Mouse (Mus musculus) CH12.LX (cell line): Measurements from ENCODE around the gene Pdlim3. TPM values are rescaled to one million over a fixed set of nuclear protein-coding genes. Genes with fewer than 3 reads are reported as not detected.

Experiments
- DNase-seq: peaks from one replicate; pipeline ENCODE4 v3.0.0-alpha.2; 2013; ENCODE audit errors: extremely low read depth
- H3K27ac ChIP-seq: 2 replicates; pipeline ENCODE4 v1.5.1; 2012; ENCODE audit warnings: low read depth, mild to moderate bottlenecking, control low read depth, moderate library complexity; ENCODE audit not compliant: insufficient read depth
- H3K27me3 ChIP-seq: replicated peaks from 2 replicates; pipeline ENCODE3; 2012; ENCODE audit warnings: inconsistent platforms
- H3K36me3 ChIP-seq, 2 experiments: replicated peaks in 1 of 2; 2 replicates each; pipeline versions ENCODE3 to v1.6.1; 2012; ENCODE audit warnings: inconsistent platforms in 1 of 2, low read length in 1 of 2, mild to moderate bottlenecking in 1 of 2, mixed read lengths in 1 of 2, moderate library complexity in 1 of 2; ENCODE audit not compliant: control insufficient read depth in 1 of 2, insufficient read depth in 1 of 2
- H3K4me1 ChIP-seq, 2 experiments: 2 replicates each; pipeline ENCODE4 v1.6.1; 2012; ENCODE audit warnings: inconsistent platforms in 1 of 2, moderate library complexity in 1 of 2; ENCODE audit not compliant: insufficient read depth in 2 of 2, control insufficient read depth in 1 of 2
- H3K4me2 ChIP-seq: 2 replicates; pipeline ENCODE4 v1.6.1; 2012; ENCODE audit warnings: low read depth, mild to moderate bottlenecking, control low read depth; ENCODE audit not compliant: poor library complexity, insufficient read depth, severe bottlenecking
- H3K4me3 ChIP-seq, 3 experiments: fragments of 150-350 bp in 1 of 3; sonication (generic) in 1 of 3; replicated peaks in 1 of 3; 2 replicates each; pipeline versions ENCODE3 to v1.5.1; 2011 to 2012; ENCODE audit warnings: low read depth in 2 of 3, low read length in 2 of 3, mild to moderate bottlenecking in 2 of 3, moderate library complexity in 2 of 3, control low read depth in 1 of 3, improper control_type of control experiment in 1 of 3, inconsistent platforms in 1 of 3, mixed read lengths in 1 of 3; ENCODE audit not compliant: poor library complexity in 1 of 3
- H3K79me2 ChIP-seq: replicated peaks from 2 replicates; pipeline ENCODE4 v1.6.1; 2012; ENCODE audit warnings: mild to moderate bottlenecking, moderate library complexity; ENCODE audit not compliant: control insufficient read depth, poor library complexity, insufficient read depth, severe bottlenecking; ENCODE audit errors: extremely low read depth
- H3K9ac ChIP-seq: 2 replicates; pipeline ENCODE4 v1.6.1; 2012; ENCODE audit warnings: low read depth, mild to moderate bottlenecking, control low read depth, moderate library complexity; ENCODE audit not compliant: insufficient read depth
- H3K9me3 ChIP-seq: replicated peaks from 2 replicates; pipeline ENCODE3; 2012; ENCODE audit warnings: low read length, inconsistent platforms, mixed read lengths
- BHLHE40 ChIP-seq: IDR thresholded peaks from 2 replicates; pipeline ENCODE4 v1.6.1; 2011; ENCODE audit warnings: mild to moderate bottlenecking, low read depth, low read length, improper control_type of control experiment
- CHD2 ChIP-seq: IDR thresholded peaks from 2 replicates; pipeline ENCODE4 v1.6.1; 2011; ENCODE audit warnings: low read length, improper control_type of control experiment
- ELF1 ChIP-seq: IDR thresholded peaks from 2 replicates; pipeline ENCODE4 v1.6.1; 2014; ENCODE audit warnings: low read depth, mild to moderate bottlenecking, inconsistent platforms, low read length, improper control_type of control experiment
- EP300 ChIP-seq: IDR thresholded peaks from 2 replicates; pipeline ENCODE4 v1.6.1; 2011; ENCODE audit warnings: low read length, improper control_type of control experiment
- ETS1 ChIP-seq: conservative IDR thresholded peaks from 2 replicates; pipeline ENCODE4 v1.6.1; 2012; ENCODE audit warnings: low read depth, mild to moderate bottlenecking, inconsistent platforms, low read length, improper control_type of control experiment, moderate library complexity
- GABPA ChIP-seq: IDR thresholded peaks from 2 replicates; pipeline ENCODE4 v1.6.1; 2012; ENCODE audit warnings: low read depth, low read length, improper control_type of control experiment, inconsistent platforms; ENCODE audit not compliant: insufficient replicate concordance
- HCFC1 ChIP-seq: IDR thresholded peaks from 2 replicates; pipeline ENCODE4 v1.6.1; 2012; ENCODE audit warnings: low read depth, mild to moderate bottlenecking, inconsistent platforms, low read length, improper control_type of control experiment
- IRF4 ChIP-seq: IDR thresholded peaks from 2 replicates; pipeline ENCODE4 v1.6.1; 2014; ENCODE audit warnings: low read depth, mild to moderate bottlenecking, inconsistent platforms, low read length, improper control_type of control experiment
- JUND ChIP-seq: conservative IDR thresholded peaks from 2 replicates; pipeline ENCODE4 v1.6.1; 2011; ENCODE audit warnings: low read depth, low read length, improper control_type of control experiment
- KAT2A ChIP-seq: IDR thresholded peaks from 2 replicates; pipeline ENCODE4 v1.6.1; 2012; ENCODE audit warnings: low read length, improper control_type of control experiment, inconsistent platforms; ENCODE audit not compliant: insufficient replicate concordance
- MAFK ChIP-seq: IDR thresholded peaks from 2 replicates; pipeline ENCODE4 v1.6.1; 2011; ENCODE audit warnings: low read length, improper control_type of control experiment; ENCODE audit not compliant: insufficient replicate concordance
- MAX ChIP-seq: IDR thresholded peaks from 2 replicates; pipeline ENCODE4 v1.6.1; 2011; ENCODE audit warnings: low read length, improper control_type of control experiment
- MAZ ChIP-seq: IDR thresholded peaks from 2 replicates; pipeline ENCODE4 v1.6.1; 2012; ENCODE audit warnings: low read depth, mild to moderate bottlenecking, inconsistent platforms, low read length, improper control_type of control experiment, moderate library complexity
- MXI1 ChIP-seq: IDR thresholded peaks from 2 replicates; pipeline ENCODE4 v1.6.1; 2011; ENCODE audit warnings: mild to moderate bottlenecking, low read depth, low read length, improper control_type of control experiment
- MYC ChIP-seq: IDR thresholded peaks from 2 replicates; pipeline ENCODE4 v1.6.1; 2011; ENCODE audit warnings: low read depth, mild to moderate bottlenecking, improper control_type of control experiment, low read length
- NELFE ChIP-seq: IDR thresholded peaks from 2 replicates; pipeline ENCODE4 v1.6.1; 2011; ENCODE audit warnings: low read depth, low read length, improper control_type of control experiment
- NRF1 ChIP-seq: IDR thresholded peaks from 2 replicates; pipeline ENCODE4 v1.6.1; 2014; ENCODE audit warnings: low read depth, mild to moderate bottlenecking, inconsistent platforms, low read length, improper control_type of control experiment, moderate library complexity
- POLR2A ChIP-seq: IDR thresholded peaks from 2 replicates; pipeline ENCODE4 v1.6.1; 2011; ENCODE audit warnings: low read depth, mild to moderate bottlenecking, improper control_type of control experiment, low read length
- POLR2AphosphoS2 ChIP-seq: IDR thresholded peaks from 2 replicates; pipeline ENCODE4 v1.6.1; 2011; ENCODE audit warnings: low read depth, low read length, improper control_type of control experiment
- SIN3A ChIP-seq: IDR thresholded peaks from 2 replicates; pipeline ENCODE4 v1.6.1; 2012; ENCODE audit warnings: low read length, improper control_type of control experiment, inconsistent platforms
- SMC3 ChIP-seq: IDR thresholded peaks from 2 replicates; pipeline ENCODE4 v1.6.1; 2011; ENCODE audit warnings: low read depth, low read length, improper control_type of control experiment
- TBP ChIP-seq: conservative IDR thresholded peaks from 2 replicates; pipeline ENCODE4 v1.6.1; 2011; ENCODE audit warnings: low read depth, low read length, improper control_type of control experiment
- UBTF ChIP-seq: IDR thresholded peaks from 2 replicates; pipeline ENCODE4 v1.6.1; 2012; ENCODE audit warnings: low read depth, mild to moderate bottlenecking, inconsistent platforms, low read length, improper control_type of control experiment, moderate library complexity
- USF2 ChIP-seq: conservative IDR thresholded peaks from 2 replicates; pipeline ENCODE4 v1.6.1; 2011; ENCODE audit warnings: low read depth, low read length, improper control_type of control experiment
- ZC3H11A ChIP-seq: IDR thresholded peaks from 2 replicates; pipeline ENCODE4 v1.6.1; 2012; ENCODE audit warnings: low read depth, mild to moderate bottlenecking, inconsistent platforms, low read length, improper control_type of control experiment
- ZKSCAN1 ChIP-seq: IDR thresholded peaks from 2 replicates; pipeline ENCODE4 v1.6.1; 2012; ENCODE audit warnings: low read depth, inconsistent platforms, low read length, improper control_type of control experiment, borderline replicate concordance
- ZMIZ1 ChIP-seq: IDR thresholded peaks from 2 replicates; pipeline ENCODE4 v1.6.1; 2012; ENCODE audit warnings: low read depth, mild to moderate bottlenecking, inconsistent platforms, low read length, improper control_type of control experiment
- ZNF384 ChIP-seq: IDR thresholded peaks from 2 replicates; pipeline ENCODE4 v1.6.1; 2012; ENCODE audit warnings: low read depth, low read length, improper control_type of control experiment, inconsistent platforms
- dilution Hi-C: fragments of 300-500 bp; cut with MboI; formaldehyde crosslinking; loops from 2 replicates; pipeline ENCODE4 v1.14.3; 2020; ENCODE audit warnings: low sequenced_read_pairs; ENCODE audit not compliant: extremely low pct_unique_long_range_greater_than_20kb, extremely low pct_ligation_motif_present
- in situ Hi-C: fragments of 300-500 bp; cut with MboI; formaldehyde crosslinking; loops from 3 replicates; pipeline ENCODE4 v1.14.3; 2019; ENCODE audit warnings: low sequenced_read_pairs, low pct_ligation_motif_present, low pct_unique_long_range_greater_than_20kb, mixed read lengths
- polyA plus RNA-seq: library from polyadenylated mRNA; unstranded; fragments of >175 nt; gene quantifications from 2 replicates; pipeline ENCODE4 v1.2.1, GENCODE M21; 2012; ENCODE audit warnings: low read depth; ENCODE audit not compliant: insufficient read length
- total RNA-seq, 2 experiments: library from RNA; depleted of rRNA; stranded (reverse); fragments of 300-350 nt in 1 of 2; fragments of >200 nt in 1 of 2; gene quantifications; 2 replicates each; pipeline ENCODE4 v1.2.3; 2012 to 2014

Pdlim3 gene
- total and polyA plus RNA-seq, 3 experiments: 0.15 TPM; not detected in 2

DNA sequence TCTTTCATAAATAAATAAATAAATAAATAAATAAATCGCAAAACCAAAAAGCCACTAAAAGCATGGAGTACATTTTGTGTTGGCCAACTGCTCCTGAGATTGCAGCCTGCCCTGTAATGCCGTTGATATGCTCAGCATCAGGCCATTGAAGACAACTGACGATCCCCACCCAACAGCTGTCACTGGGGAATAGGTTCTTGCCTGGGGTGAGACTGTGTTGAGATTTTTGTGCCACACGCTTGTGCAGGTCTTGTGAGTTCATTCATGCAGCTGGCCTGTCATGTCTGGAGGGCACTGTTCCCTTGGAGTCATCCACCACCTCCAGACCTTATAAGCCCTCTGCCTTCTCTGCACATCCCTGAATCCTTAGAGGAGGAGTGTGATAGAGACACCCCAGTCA, 61.0 kb downstream of the Pdlim3 start:
- in situ Hi-C loops: no loop called here
- no peak for TF ChIP-seq HCFC1
- no peak for TF ChIP-seq MYC
- TF ChIP-seq MAZ: no peak
- no peak for TF ChIP-seq SMC3
- TF ChIP-seq ZKSCAN1: no peak
- no peak for TF ChIP-seq USF2
- TF ChIP-seq IRF4: no peak
- no peak for TF ChIP-seq MAFK
- TF ChIP-seq MXI1: no peak
- no peak for TF ChIP-seq ZMIZ1
- no peak for TF ChIP-seq EP300
- no peak for TF ChIP-seq POLR2A
- no peak for TF ChIP-seq BHLHE40
- no peak for TF ChIP-seq SIN3A
- TF ChIP-seq ZC3H11A: no peak
- TF ChIP-seq ETS1: no peak
- no peak for TF ChIP-seq MAX
- TF ChIP-seq ELF1: no peak
- no peak for TF ChIP-seq UBTF
- TF ChIP-seq ZNF384: no peak
- H3K79me2 ChIP-seq: no peaks in the 10 kb centered on the region

DNA sequence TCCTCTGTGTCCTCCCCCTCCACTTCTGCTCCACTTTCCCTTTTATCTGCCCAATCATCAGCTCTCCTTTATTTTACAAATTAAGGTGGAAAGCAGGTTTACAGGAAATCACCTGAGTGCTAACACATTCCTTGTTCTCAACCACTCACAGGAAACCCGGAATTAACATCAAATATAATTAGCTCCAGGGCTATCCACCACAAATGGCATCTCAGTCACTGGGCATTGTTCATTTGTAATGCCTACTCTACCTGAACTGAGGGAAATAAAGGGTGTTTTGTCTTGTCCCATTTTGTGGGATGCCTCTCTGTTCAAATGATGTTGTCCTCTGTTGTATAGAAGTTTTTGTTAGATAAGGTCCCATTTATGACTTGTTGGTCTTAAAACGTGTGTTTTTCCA, 65.4 kb downstream of the Pdlim3 start:
- H3K27ac ChIP-seq: no peak overlapping the region
- H3K4me1 ChIP-seq: no peaks in the 10 kb centered on the region
- no peak overlapping the region for H3K4me3 ChIP-seq
- H3K36me3 ChIP-seq: no peaks in the 10 kb centered on the region
- dilution Hi-C loops (no loop called here), in situ Hi-C loops (no loop called here)
- H3K79me2 ChIP-seq: no peaks in the 10 kb centered on the region
- H3K4me2 ChIP-seq: no peak overlapping the region
- H3K27me3 ChIP-seq: no peaks in the 10 kb centered on the region
- DNase-seq: no peak
- no peaks in the 10 kb centered on the region for H3K9me3 ChIP-seq
- no peak overlapping the region for H3K9ac ChIP-seq
- no peak for TF ChIP-seq SIN3A
- TF ChIP-seq NRF1: no peak
- no peak for TF ChIP-seq ZMIZ1
- no peak for TF ChIP-seq MAX
- no peak for TF ChIP-seq CHD2
- TF ChIP-seq ETS1: no peak
- no peak for TF ChIP-seq ZNF384
- TF ChIP-seq ZC3H11A: no peak
- no peak for TF ChIP-seq JUND
- TF ChIP-seq ELF1: no peak
- TF ChIP-seq POLR2AphosphoS2: no peak
- TF ChIP-seq IRF4: no peak
- no peak for TF ChIP-seq HCFC1
- TF ChIP-seq MAFK: no peak
- TF ChIP-seq KAT2A: no peak
- no peak for TF ChIP-seq TBP
- TF ChIP-seq NELFE: no peak
- no peak for TF ChIP-seq GABPA

More for the DNA sequence above, 61.0 kb downstream of the Pdlim3 start:
- no peaks in the 10 kb centered on the region for H3K36me3 ChIP-seq
- no peak for DNase-seq
- H3K4me1 ChIP-seq: no peaks in the 10 kb centered on the region
- dilution Hi-C loops: no loop called here
- no peak overlapping the region for H3K4me2 ChIP-seq
- no peak overlapping the region for H3K9ac ChIP-seq
- H3K27ac ChIP-seq: no peak overlapping the region
- no peaks in the 10 kb centered on the region for H3K9me3 ChIP-seq
- H3K27me3 ChIP-seq: no peaks in the 10 kb centered on the region
- no peak overlapping the region for H3K4me3 ChIP-seq
